Mouse (Mus musculus): Measurements from ENCODE around the gene Gm49320.

DNA sequence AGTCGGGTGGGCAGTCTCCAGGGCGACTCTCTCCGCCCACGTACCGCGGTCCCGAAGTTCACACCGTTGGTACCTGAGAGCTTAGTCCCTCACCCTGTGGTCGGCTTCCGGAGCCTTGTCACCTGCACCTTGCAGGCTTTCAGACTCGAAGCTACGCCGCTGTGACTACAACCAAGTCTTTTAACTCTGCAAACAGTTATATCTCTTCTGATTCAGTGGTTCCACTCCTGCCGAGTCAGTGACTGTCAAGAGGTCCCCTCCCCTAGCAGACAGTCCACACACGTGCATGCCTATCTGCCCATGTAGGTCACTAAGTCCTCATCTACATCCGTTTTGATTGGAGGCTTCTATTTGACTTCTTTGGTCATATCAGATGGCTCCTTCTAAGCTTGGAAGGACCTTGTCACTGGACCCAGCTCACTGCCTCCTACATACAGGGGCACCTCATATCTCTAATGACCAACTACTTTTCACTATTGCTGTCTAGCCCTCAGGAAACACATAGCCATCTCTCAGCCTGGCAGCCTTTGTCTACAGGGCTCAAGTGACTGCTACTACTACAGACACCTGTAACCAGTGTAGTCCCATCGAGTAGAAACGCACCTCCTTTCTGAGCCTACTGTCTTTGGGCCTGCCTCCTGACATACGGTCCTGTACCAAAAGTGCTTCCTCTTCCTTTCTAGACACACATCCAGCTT, 677 bp downstream of the Gm49320 start:
- TF ChIP-seq POLR2A (IDR thresholded peaks at IDR 0.05; ENCODE audit: low read depth, low read length), result no peak
- no peak for TF ChIP-seq CTCF (IDR thresholded peaks at IDR 0.05; ENCODE audit: extremely low read depth, insufficient read depth, insufficient read length, insufficient replicate concordance)

Measured in spleen, adult 2 months (tissue).